Mouse (Mus musculus) spleen, postnatal 14 days (tissue): ENCODE measurements around the gene Olfr1329.
"Not testable (repeated sequence)": the region's sequence is repeated elsewhere in the genome, so short reads cannot be mapped to it uniquely, and the experiment has no call there.

ENCODE experiments used
- DNase-seq, 2 experiments: peaks; one replicate each; pipeline ENCODE4 v3.0.0; 2021 to 2022; ENCODE audit warnings: low spot score in 2 of 2

The Olfr1329 gene

DNA sequence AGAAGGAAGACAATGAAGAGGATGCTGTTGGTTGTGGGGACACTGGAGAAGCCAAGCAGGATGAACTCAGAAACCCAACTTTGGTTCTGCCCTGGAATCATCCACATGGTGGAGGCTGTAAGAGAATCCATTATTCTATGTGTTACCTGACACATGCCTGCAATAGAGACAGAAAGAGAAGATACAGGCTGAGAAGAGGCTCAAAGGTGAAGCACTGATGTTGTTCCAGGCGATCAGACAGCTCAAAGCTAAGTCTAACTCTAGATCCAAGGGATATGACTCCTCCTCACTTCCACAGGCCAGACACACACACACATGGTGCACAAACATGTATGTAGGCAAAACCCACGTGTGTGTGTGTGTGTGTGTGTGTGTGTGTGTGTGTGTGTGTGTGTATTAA lies at the start of gene Olfr1329:
Gene Olfr1329 (minus strand): TSS at position 101 of the 400 bp plus-strand sequence.
- not testable (repeated sequence) for DNase-seq

DNA sequence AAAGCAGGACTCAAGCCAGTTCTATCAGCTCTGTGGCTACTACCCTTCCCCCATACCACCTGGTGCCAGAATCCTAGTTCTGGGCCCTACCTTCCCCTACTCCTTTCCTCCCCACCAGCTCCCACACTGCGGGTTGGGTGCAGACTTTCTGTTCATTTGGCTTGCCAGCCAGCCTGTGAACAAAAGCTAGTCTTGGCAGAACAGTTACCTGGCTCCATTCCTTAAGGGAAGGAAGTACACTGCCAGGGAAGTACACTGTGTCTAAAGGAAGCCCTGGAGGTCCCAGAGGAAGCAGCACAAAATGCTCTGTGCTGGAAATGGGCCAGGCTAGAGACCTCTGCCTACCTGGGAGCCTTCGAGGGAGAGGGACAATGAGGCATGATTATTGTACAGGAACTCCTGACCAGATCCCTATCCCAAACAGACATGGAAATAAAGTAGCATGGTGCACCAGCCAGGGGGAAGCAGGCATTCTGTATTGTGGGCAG lies 43.9 kb upstream of the Olfr1329 start, which contains the start of gene Lao1:
Gene Lao1 (plus strand): TSS at position 438 of the 488 bp plus-strand sequence.
- no peak for DNase-seq

DNA sequence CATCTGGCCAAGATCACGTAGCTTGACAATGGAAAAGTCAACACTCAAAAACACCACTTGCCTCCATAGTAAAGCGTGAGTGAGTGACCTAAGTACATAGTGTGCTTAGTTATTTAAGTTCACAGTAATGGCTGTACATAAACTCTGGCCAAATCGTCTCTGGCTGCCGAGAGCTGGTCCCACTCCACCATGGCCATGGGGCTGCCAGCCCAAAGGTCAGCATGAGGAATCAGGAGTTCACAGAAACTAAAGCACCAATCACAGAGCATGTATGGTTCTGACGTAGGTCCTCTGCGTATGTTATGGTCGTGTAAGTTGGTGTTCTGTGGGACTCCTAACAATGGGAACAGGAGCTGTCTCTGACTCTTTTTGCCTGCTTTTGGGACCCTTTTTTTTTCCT lies 41.5 kb upstream of the Olfr1329 start:
- DNase-seq = no peak

DNA sequence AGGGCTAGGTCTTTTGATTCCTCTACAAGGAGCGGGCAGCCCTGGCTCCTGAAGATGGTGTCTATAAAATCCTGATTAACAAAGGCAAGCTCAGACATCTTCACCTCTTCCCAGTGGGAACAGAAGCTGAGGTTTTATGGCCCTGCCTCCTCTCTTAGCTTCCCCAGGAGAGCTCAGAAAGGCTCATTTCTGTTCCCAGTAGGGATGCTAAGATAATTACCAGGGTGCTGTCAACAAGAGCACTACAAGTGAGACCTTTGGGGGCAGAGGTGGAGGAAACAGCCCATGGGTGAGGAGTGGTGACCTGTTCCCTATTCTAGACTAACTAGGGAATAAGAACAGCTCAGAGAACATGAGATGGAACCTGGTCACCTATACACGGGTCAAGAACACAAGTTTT lies 21.2 kb upstream of the Olfr1329 start, which contains the start of gene Olfr1328:
Gene Olfr1328 (minus strand): TSS at position 101 of the 400 bp plus-strand sequence.
- DNase-seq = no peak

DNA sequence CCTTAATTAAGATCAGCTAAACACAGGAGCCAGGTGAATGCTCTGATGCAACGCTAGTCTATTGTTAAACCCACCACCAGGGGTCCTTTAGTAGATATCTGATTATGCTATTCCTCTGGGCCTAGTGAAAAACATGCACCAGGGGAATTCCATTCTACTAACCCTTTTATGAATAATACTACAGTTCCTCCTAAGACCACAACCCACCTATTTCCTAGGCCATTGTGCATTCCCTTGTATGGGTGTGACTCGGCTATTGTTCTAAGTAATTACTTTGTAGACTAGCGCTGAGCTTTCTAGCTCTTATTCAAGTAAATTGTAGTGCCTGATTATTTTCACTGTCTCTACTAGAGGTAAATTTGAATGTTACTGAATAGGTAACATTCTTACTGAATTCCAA lies 14.1 kb upstream of the Olfr1329 start:
- DNase-seq = not testable (repeated sequence)

DNA sequence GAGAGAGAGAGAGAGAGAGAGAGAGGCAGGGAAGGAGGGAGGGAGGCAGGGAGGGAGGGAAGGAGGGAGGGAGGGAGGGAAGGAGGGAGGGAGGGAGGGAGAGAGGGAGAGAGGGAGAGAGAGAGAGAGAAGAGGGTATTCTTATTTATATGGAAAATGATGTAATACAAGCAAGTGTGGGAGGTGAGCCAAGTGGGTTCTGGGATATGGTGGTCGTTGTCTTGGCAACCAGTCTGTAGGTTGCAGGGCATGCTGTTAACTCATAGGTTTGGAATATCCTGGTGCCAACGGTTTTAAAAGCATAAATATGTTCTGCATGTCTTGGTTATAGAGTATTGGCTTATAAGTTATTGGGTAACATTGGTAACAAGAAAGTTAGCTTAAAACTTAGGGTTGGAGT lies 15.3 kb downstream of the Olfr1329 start:
- DNase-seq = no peak

DNA sequence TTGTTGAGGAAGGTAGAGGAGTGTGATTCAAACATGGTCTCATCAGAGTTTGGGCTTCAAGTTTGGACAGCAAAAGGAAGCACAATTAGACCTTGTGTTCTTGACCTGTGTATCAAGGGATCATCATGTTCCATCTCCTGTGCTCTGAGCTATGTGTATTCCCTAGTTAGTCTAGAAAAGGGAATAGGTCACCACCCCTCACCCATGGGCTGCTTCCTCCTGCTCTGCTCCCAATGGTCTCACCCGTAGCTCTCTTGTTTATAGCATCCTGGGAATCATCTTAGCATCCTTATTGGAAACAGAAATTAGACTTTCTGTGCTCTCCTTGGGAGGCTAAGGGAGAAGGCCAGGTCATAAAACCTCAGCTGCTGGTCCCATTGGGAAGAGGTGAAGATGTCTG lies 29.0 kb downstream of the Olfr1329 start, which contains the start of gene Olfr1330:
Gene Olfr1330 (plus strand): TSS at position 301 of the 400 bp plus-strand sequence.
- DNase-seq = no peak

DNA sequence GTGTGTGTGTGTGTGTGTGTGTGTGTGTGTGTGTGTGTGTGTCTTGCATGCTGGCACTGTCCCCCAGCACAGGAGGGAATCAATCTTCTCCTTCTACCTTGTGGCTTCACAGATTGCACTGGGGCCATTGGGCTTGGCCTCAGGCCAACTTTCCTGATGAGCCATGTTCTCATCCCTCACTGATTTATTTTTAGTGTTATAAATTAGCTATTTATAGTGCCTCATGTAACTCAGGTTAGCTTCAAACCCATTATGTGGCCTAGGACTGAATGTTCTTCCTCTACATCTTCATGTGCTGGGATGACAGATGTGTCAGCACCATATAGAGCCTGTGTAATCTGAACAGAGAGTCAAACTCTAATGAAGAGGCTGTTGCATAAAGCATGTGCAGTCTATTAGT lies 49.7 kb downstream of the Olfr1329 start:
- no peak for DNase-seq
